Mouse (Mus musculus): ENCODE data around the gene Tmc5.

GRCm38 (mm10) chr7:118704001-118704850 lies 107.1 kb downstream of the Tmc5 start:
- TF ChIP-seq CTCF (IDR thresholded peaks at IDR 0.05; ENCODE audit: borderline replicate concordance, extremely low read depth, insufficient read depth, insufficient read length) (no peak), POLR2A (IDR thresholded peaks at IDR 0.05; ENCODE audit: borderline replicate concordance, extremely low read depth, insufficient read depth, insufficient read length, poor library complexity, severe bottlenecking) (no peak)

Measured in brain, embryonic 14.5 days (tissue).